Mouse (Mus musculus) B cell, adult 2 months (primary cell): ENCODE data around the gene Olfr766-ps1.
"Not testable (repeated sequence)": the region's sequence is repeated elsewhere in the genome, so short reads cannot be mapped to it uniquely, and the experiment has no call there.

ENCODE experiments used
- DNase-seq, 2 experiments: peaks; one replicate each; pipeline ENCODE4 v3.0.0; 2022

Olfr766-ps1 gene

GRCm38 (mm10) chr10:129068877-129069276 lies at the start of gene Olfr766-ps1:
Gene Olfr766-ps1, minus strand, starts transcription at chr10:129068977.
- no peak for DNase-seq

- DNase-seq: no peak
Observed at GRCm38 (mm10) chr10:129117761-129118160, 49.0 kb upstream of the Olfr766-ps1 start, which contains the start of gene Olfr769. Gene Olfr769, minus strand, starts transcription at chr10:129117861.

DNA sequence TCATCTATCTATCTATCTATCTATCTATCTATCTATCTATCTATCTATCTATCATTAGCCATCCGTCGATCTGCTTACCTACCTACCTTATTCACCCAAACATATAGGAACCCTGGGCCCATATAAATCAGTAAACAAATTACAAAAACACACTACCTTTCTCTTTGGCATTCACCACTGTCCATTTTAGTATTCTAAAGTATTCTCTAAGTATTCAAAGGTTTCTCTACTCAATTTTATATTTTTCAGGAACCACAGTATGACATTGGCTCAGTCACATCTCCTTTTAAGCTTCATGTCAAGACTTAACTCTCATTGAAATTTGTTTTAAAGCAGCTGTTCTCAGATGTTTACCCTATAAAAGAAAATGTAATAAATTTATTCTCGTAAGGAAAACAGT lies 46.4 kb upstream of the Olfr766-ps1 start:
- no peak for DNase-seq

- DNase-seq: no peak
Observed at GRCm38 (mm10) chr10:129101231-129101630, 32.5 kb upstream of the Olfr766-ps1 start.

DNA sequence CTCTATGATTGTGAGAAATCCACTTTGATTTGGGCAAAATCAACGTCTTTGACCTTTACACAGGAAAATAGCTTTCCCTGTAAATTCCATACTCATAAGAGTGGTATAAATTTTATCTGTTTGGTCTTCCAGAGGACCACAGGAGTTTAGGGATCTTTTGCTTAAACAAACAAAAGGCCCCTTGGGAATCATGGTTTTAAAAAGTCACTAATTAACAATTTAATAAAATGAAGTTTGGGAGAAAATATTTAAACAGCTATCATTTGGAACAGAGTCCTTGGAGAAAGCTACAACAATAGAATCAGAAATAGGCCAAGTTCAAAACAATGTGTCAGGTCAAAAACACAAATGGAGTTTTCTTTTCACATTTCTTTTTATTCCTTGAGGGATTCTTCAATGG lies 30.5 kb upstream of the Olfr766-ps1 start, which contains the start of gene Olfr768:
Gene Olfr768, minus strand, starts transcription at position 101 of the 400 bp plus-strand sequence.
- no peak for DNase-seq

GRCm38 (mm10) chr10:129082810-129083209 lies 14.0 kb upstream of the Olfr766-ps1 start, which contains the start of gene Olfr767:
Gene Olfr767, minus strand, starts transcription at chr10:129082910.
- not testable (repeated sequence) for DNase-seq

GRCm38 (mm10) chr10:129049898-129050297 lies 18.9 kb downstream of the Olfr766-ps1 start, which contains the start of gene Olfr765:
Gene Olfr765, minus strand, starts transcription at chr10:129049998.
- DNase-seq: not testable (repeated sequence)

DNA sequence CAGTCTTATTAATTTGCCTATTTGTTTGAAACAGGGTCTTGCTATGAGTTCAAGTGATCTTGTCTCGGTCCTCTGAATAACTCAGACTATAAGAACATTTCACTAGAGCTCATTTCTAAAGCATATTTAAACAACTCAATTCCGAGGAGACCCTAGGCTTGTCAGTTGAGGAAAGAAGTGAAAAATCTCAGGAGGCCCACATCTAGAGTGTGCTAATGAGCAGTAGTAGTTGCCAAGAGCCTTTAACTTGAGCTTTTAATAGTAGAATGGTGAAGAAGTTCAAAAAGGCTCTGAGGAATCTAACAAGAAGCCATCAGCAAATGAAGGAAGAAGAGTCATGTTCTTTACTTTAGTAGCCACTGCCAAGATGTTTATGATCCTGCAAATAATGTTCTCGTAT lies 29.0 kb downstream of the Olfr766-ps1 start, which contains the start of gene Olfr764-ps1:
Gene Olfr764-ps1, minus strand, starts transcription at position 101 of the 400 bp plus-strand sequence.
- no peak for DNase-seq

DNA sequence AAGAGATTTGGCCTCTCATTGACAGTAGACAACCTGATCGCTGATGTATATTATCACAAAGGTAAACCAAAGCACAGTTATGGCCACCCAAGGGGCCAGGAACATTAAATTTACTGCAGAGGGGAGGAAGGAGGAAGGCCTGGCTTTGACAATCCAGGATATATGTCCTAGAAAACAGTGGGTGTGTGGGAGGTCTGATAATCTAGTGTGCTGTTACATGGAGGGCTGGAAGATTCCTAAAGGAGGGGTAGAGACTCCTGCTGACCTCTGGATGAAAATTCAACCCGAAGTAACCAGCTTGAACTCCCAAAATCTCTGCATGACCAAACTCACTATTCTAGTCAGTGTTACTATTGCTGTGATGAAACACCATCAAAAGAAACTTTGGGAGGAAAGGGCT lies 40.4 kb downstream of the Olfr766-ps1 start:
- DNase-seq: no peak

GRCm38 (mm10) chr10:129026018-129026662 lies 42.6 kb downstream of the Olfr766-ps1 start:
- peak; percentile 37 to 54 for DNase-seq

- DNase-seq: no peak
Observed at GRCm38 (mm10) chr10:129023319-129023718, 45.5 kb downstream of the Olfr766-ps1 start.

DNA sequence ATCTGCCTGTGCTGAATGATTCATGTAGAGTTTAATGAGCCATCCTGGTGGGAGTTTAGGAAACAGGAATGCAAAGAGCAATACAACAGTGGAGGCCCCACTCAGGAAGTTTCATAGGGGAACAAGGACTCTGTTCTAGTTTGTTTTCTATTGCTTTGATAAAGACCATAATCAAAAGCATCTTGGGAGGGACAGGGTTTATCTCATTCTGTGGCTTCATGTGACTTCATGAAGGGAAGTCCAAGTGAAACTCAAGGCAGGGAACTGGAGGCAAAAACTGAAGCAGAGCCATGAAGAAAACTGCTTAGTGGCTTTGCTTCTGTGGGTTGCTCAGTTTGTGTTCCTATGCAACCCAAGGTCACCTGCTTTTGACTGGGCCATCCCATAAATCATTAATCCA lies 54.3 kb downstream of the Olfr766-ps1 start:
- DNase-seq: no peak
